Mouse (Mus musculus): ENCODE results near the gene Sema3f.
A peak's percentile ranks its signal among the peaks of the same experiment; 100 is the strongest.

The Sema3f gene

GRCm38 (mm10) chr9:107659551-107659950, 50.7 kb downstream of the Sema3f start:
- DNase-seq: no peak

GRCm38 (mm10) chr9:107658096-107658495, 52.2 kb downstream of the Sema3f start:
- DNase-seq: no peak

GRCm38 (mm10) chr9:107657144-107657543, 53.1 kb downstream of the Sema3f start:
- no peak for DNase-seq

- no peak for DNase-seq
Measured at GRCm38 (mm10) chr9:107654585-107654984, 55.7 kb downstream of the Sema3f start.

- no peak for DNase-seq
Measured at GRCm38 (mm10) chr9:107653474-107653873, 56.8 kb downstream of the Sema3f start.

- DNase-seq: no peak
Measured at GRCm38 (mm10) chr9:107650708-107651481, 59.4 kb downstream of the Sema3f start.

- DNase-seq: no peak
Measured at GRCm38 (mm10) chr9:107650225-107650624, 60.0 kb downstream of the Sema3f start.

GRCm38 (mm10) chr9:107648767-107649166, 61.5 kb downstream of the Sema3f start:
- DNase-seq: no peak

- DNase-seq: no peak
Measured at GRCm38 (mm10) chr9:107646975-107647374, 63.3 kb downstream of the Sema3f start.

GRCm38 (mm10) chr9:107645577-107645976, 64.7 kb downstream of the Sema3f start:
- DNase-seq: peak; percentile 78

GRCm38 (mm10) chr9:107645153-107645510, 65.1 kb downstream of the Sema3f start:
- peak; percentile 74 for DNase-seq

- DNase-seq: peak; percentile 92
Measured at GRCm38 (mm10) chr9:107644495-107645152, 65.7 kb downstream of the Sema3f start.

GRCm38 (mm10) chr9:107643544-107644214, 66.6 kb downstream of the Sema3f start:
- DNase-seq: no peak

GRCm38 (mm10) chr9:107641666-107642065, 68.6 kb downstream of the Sema3f start:
- peak; percentile 45 for DNase-seq

- no peak for DNase-seq
Measured at GRCm38 (mm10) chr9:107640257-107640772, 70.0 kb downstream of the Sema3f start.

- no peak for DNase-seq
Measured at GRCm38 (mm10) chr9:107637070-107637469, 73.2 kb downstream of the Sema3f start.

- DNase-seq: peak; percentile 98
Measured at GRCm38 (mm10) chr9:107635279-107636028, 74.8 kb downstream of the Sema3f start, which contains the start of gene Gnai2. TSS of gene Gnai2 (minus strand) at chr9:107635367.

- no peak for DNase-seq
Measured at GRCm38 (mm10) chr9:107634406-107635278, 75.6 kb downstream of the Sema3f start.

- no peak for DNase-seq
Measured at GRCm38 (mm10) chr9:107633661-107634405, 76.4 kb downstream of the Sema3f start.

- peak; percentile 80 for DNase-seq
Measured at GRCm38 (mm10) chr9:107633091-107633660, 77.1 kb downstream of the Sema3f start.

GRCm38 (mm10) chr9:107632478-107632877, 77.8 kb downstream of the Sema3f start:
- no peak for DNase-seq

Measured in kidney, adult 9 months (tissue).